Mouse (Mus musculus) E14TG2a.4 (cell line): ENCODE measurements at regions not wholly inside any gene's neighbourhood (a gene's known extent, or its start where the extent isn't known, plus 50 kb on each side); places are given as distances from the start of the nearest gene placed in this dataset.

Experiments used
- H3K27me3 ChIP-seq: 2 replicates; pipeline ENCODE4 v1.6.1; 2014; ENCODE audit warnings: low read length, control low read depth; ENCODE audit not compliant: insufficient read depth
- H3K36me3 ChIP-seq: 2 replicates; pipeline ENCODE4 v1.6.1; 2014; ENCODE audit warnings: low read length, control low read depth; ENCODE audit not compliant: insufficient read depth
- H3K4me1 ChIP-seq: replicated peaks from 2 replicates; pipeline ENCODE4 v1.6.1; 2014; ENCODE audit warnings: low read depth, low read length, control low read depth
- H3K4me3 ChIP-seq: replicated peaks from 2 replicates; pipeline ENCODE4 v1.5.1; 2014; ENCODE audit warnings: mild to moderate bottlenecking, low read length
- H3K9me3 ChIP-seq: 2 replicates; pipeline ENCODE4 v1.6.1; 2014; ENCODE audit warnings: low read length, control low read depth
- CTCF ChIP-seq: conservative IDR thresholded peaks from 2 replicates; pipeline ENCODE4 v1.5.1; 2014; ENCODE audit warnings: low read length
- NANOG ChIP-seq: IDR thresholded peaks from 2 replicates; pipeline ENCODE4 v1.6.1; 2014; ENCODE audit warnings: borderline replicate concordance, low read length, mixed read lengths
- POU5F1 ChIP-seq: IDR thresholded peaks from 2 replicates; pipeline ENCODE4 v1.6.1; 2014; ENCODE audit warnings: low read length, borderline replicate concordance

DNA sequence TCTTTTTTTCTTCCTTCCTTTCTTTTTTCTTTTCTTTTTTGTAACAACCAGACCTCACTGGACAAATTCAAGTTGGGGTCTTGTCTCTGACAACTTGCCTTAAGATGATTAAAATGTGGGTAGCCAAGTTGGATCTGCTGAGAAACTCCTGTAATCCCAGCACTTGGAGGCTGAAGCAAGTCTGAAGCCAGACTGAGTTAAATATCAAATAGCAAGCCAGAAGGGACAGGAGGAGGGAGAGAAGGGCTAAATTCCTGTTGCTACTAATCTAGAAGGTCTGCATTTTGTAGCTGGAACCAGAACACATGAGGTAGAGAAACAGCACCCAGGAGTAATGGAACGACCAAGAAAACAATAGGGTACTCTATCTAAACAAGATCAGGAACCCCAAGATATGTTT, 67.7 kb upstream of the Col1a2 start:
- no peaks in the 10 kb centered on the region for H3K36me3 ChIP-seq
- no peak overlapping the region for H3K4me3 ChIP-seq
- H3K9me3 ChIP-seq, result no peaks in the 10 kb centered on the region
- no peaks in the 10 kb centered on the region for H3K4me1 ChIP-seq
- no peak for TF ChIP-seq NANOG
- no peak for TF ChIP-seq POU5F1
- TF ChIP-seq CTCF, result no peak
- no peaks in the 10 kb centered on the region for H3K27me3 ChIP-seq

DNA sequence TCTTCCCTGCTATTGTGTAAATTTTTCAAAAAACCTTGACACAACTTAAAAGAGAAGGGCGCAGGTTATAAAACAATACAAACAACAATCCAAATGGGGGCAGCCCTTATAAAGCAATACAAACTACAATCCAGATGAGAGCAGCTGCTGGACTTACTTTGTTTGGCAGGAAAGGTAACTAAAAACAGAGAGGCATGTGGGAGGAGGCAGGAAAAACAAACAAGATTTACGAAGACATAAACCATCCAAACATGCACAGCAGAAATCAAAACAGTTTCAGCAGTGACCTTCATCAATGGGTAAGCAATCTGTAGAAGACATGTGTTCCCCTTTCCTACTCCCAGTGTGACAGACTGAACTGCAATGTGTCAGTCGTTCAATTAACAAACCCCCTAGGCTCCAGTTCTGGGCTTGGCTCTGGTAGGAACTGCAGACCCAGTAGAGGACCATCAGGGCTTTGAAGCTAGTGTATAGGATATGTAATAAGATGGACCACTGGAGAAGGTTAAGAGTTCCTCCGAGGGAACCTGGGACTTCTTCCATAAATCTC, 62.9 kb upstream of the Col1a2 start:
- Histone ChIP-seq H3K4me1 (peaks cover 12% of the 10 kb centered on the region), H3K9me3 (no peaks in the 10 kb centered on the region), H3K27me3 (no peaks in the 10 kb centered on the region), H3K4me3 (no peak overlapping the region), H3K36me3 (no peaks in the 10 kb centered on the region)
- TF ChIP-seq NANOG (no peak), CTCF (no peak), POU5F1 (no peak)

DNA sequence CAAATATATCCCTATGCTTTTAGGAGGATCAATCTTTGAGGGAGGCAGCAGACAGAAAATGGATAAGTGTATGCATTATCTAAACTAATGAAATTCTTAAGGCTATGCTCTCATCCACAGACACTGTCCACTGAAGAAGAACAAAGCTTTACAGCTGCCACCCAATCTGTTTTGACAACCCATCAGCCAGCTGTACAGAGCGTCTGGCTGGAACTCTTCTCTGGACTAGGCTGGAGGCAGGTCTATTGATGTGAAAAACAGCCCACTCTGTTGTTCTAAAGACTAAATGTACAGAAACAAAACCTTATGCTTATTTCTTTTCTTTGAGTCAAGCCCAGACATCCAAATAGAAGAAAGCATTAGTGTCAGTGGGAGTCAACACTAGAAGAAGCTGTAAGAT, 58.7 kb upstream of the Col1a2 start:
- no peaks in the 10 kb centered on the region for H3K36me3 ChIP-seq
- no peaks in the 10 kb centered on the region for H3K27me3 ChIP-seq
- H3K4me3 ChIP-seq, result no peak overlapping the region
- H3K9me3 ChIP-seq, result no peaks in the 10 kb centered on the region
- peaks cover 15% of the 10 kb centered on the region for H3K4me1 ChIP-seq
- no peak for TF ChIP-seq CTCF
- no peak for TF ChIP-seq POU5F1
- TF ChIP-seq NANOG, result no peak

DNA sequence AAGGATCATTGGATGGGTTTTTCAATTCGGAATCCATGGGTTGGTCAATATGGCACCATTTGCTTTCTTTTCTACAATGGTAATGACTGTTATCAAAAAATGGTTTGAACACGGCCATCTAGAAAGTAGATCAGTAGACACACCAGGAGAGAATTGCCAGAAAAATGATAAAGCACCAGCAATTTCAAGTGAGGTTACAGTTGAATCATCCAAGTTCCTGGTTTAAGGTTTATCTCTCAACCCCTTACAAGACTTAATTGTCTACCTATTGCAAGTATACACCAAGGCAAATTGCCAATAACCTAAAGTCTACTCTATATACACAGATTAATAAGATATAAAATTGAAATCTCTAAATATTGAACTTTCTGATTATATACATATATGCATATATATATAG, 53.4 kb upstream of the Col1a2 start:
- H3K4me3 ChIP-seq, result no peak overlapping the region

More for the DNA sequence above, 53.4 kb upstream of the Col1a2 start:
- TF ChIP-seq POU5F1 (no peak), NANOG (no peak), CTCF (no peak)
- Histone ChIP-seq H3K9me3 (no peaks in the 10 kb centered on the region), H3K36me3 (no peaks in the 10 kb centered on the region), H3K4me1 (peaks cover 11% of the 10 kb centered on the region), H3K27me3 (no peaks in the 10 kb centered on the region)
